Mouse (Mus musculus) heart, adult 2 months (tissue): Measurements from ENCODE around the gene Tbc1d7. TPM values are rescaled to one million over a fixed set of nuclear protein-coding genes. Genes with fewer than 3 reads are reported as not detected.
A peak's percentile ranks its signal among the peaks of the same experiment; 100 is the strongest.

Experiments
- DNase-seq, 2 experiments: peaks; one replicate each; pipeline ENCODE4 v3.0.0; 2021
- H3K27ac ChIP-seq: fragments of 200-600 bp; 2 replicates; pipeline ENCODE4 v1.8.1; 2022
- H3K27me3 ChIP-seq: fragments of 200-500 bp; 2 replicates; pipeline ENCODE4 v1.6.1; 2012; ENCODE audit warnings: mild to moderate bottlenecking, low read length, inconsistent platforms, mixed read lengths; ENCODE audit not compliant: control insufficient read depth, insufficient read depth
- H3K36me3 ChIP-seq: fragments of 200-500 bp; 2 replicates; pipeline ENCODE4 v1.6.1; 2012; ENCODE audit warnings: low read length, inconsistent platforms; ENCODE audit not compliant: control insufficient read depth, insufficient read depth
- H3K4me1 ChIP-seq: fragments of 200-500 bp; 2 replicates; pipeline ENCODE4 v1.6.1; 2011; ENCODE audit warnings: low read length; ENCODE audit not compliant: control insufficient read depth, insufficient read depth
- H3K4me3 ChIP-seq: fragments of 200-600 bp; 2 replicates; pipeline ENCODE4 v1.8.1; 2022
- H3K79me2 ChIP-seq: fragments of 200-500 bp; replicated peaks from 2 replicates; pipeline ENCODE4 v1.6.1; 2012; ENCODE audit warnings: mild to moderate bottlenecking, inconsistent platforms, low read length, moderate library complexity, mixed read lengths; ENCODE audit not compliant: control insufficient read depth, insufficient read depth
- H3K9ac ChIP-seq: fragments of 200-500 bp; 2 replicates; pipeline ENCODE4 v1.6.1; 2012; ENCODE audit warnings: low read depth, mild to moderate bottlenecking, control low read depth, inconsistent platforms, low read length, mixed read lengths
- CTCF ChIP-seq: fragments of 200-600 bp; IDR thresholded peaks from 2 replicates; pipeline ENCODE4 v1.8.1; 2022; ENCODE audit warnings: antibody characterized with exemption, mild to moderate bottlenecking, moderate library complexity
- EP300 ChIP-seq: fragments of 200-500 bp; IDR thresholded peaks from 2 replicates; pipeline ENCODE4 v1.6.1; 2011; ENCODE audit warnings: low read depth, low read length, control low read depth; ENCODE audit not compliant: insufficient read depth
- POLR2A ChIP-seq: fragments of 200-500 bp; IDR thresholded peaks from 2 replicates; pipeline ENCODE4 v1.6.1; 2011; ENCODE audit warnings: mild to moderate bottlenecking, low read depth, low read length, control low read depth; ENCODE audit not compliant: insufficient read depth
- WGBS: fragments of 180-500 bp; shearing (Covaris S2); methylation state at CpG from one replicate; pipeline ENCODE4 v1.1.7; 2018; 5-methylcytosine and 5-hydroxymethylcytosine counted together
- intact Hi-C: fragments of 180-260 bp; cut with DNase I; formaldehyde crosslinking; loops from one replicate; pipeline ENCODE4 v1.15.1; 2025
- polyA plus RNA-seq: library from polyadenylated mRNA; depleted of rRNA; stranded (reverse); fragments of >200 nt; gene quantifications from 2 replicates; pipeline ENCODE4 v1.2.3, GENCODE M21; 2012
- total RNA-seq, 2 experiments: library from RNA; stranded (reverse); gene quantifications; 2 replicates each; pipeline ENCODE4 v1.2.3; 2021

The Tbc1d7 gene
- total and polyA plus RNA-seq, 3 experiments, result 28.5 to 34.1 (median 28.8) TPM

DNA sequence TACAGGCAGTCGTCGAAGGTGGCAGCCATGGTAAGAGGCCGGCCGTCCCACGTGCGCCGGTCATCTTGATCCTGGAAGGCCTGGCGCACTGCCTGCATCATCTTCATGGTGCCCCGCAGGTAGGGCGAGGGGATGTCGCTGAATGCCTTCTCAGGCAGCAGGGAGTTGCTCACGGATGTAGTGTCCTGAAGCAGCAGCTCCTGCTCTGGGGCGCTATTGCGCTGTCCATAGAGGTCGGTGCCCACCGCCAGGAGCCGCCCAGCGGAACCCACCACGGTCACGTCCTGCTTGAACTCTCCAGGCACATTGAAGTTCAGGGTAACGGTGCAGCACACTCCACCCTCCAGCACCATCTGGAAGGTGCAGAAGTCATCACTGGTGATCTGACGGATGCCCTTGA, 29.2 kb upstream of the Tbc1d7 start:
- Histone ChIP-seq H3K4me1 (peaks cover 2% of the 10 kb centered on the region), H3K36me3 (no peaks in the 10 kb centered on the region), H3K79me2 (no peaks in the 10 kb centered on the region; the same call in 1 of the 2 replicates), H3K9ac (no peak overlapping the region), H3K27me3 (no peaks in the 10 kb centered on the region), H3K4me3 (no peak overlapping the region), H3K27ac (no peak overlapping the region)
- no peak for TF ChIP-seq EP300
- intact Hi-C loops, result loop anchor here (2.0 kb wide), 1 partner anchor 120 kb away; no protein-coding TSS in a partner anchor
- WGBS, result 93% methylated on average over 22 of the region's 22 CpGs
- no peak for DNase-seq

DNA sequence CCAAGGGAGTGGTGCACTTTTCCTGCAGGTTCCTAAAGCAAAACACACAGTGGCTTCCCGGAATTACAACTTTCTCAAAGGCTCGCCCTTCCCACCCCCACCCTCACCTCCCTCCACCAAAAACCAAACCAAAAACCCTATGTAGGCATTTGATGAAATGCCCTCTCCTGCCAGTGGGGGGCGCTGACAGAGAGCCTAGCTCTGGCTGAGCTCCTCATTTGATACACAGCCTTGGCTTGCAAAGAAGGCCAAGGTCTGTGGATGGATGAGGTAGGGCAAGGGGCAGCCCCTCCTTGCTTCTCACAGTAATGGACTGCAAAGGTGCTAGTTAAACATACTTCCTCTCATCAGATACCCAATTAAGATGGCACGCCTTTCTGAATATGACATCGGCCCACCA, 28.4 kb upstream of the Tbc1d7 start:
- WGBS, result 72% methylated on average over 5 of the region's 5 CpGs
- Histone ChIP-seq H3K27ac (no peak overlapping the region), H3K4me1 (peaks cover 2% of the 10 kb centered on the region), H3K27me3 (no peaks in the 10 kb centered on the region), H3K9ac (no peak overlapping the region), H3K36me3 (no peaks in the 10 kb centered on the region), H3K4me3 (no peak overlapping the region), H3K79me2 (no peaks in the 10 kb centered on the region; the same call in 1 of the 2 replicates)
- no peak for TF ChIP-seq POLR2A
- TF ChIP-seq EP300, result no peak
- peak; percentile 70 for TF ChIP-seq CTCF
- intact Hi-C loops, result loop anchor here (2.0 kb wide), 1 partner anchor 121 kb away; no protein-coding TSS in a partner anchor
- DNase-seq, result peak in 1 of 2 experiments; percentile 55

DNA sequence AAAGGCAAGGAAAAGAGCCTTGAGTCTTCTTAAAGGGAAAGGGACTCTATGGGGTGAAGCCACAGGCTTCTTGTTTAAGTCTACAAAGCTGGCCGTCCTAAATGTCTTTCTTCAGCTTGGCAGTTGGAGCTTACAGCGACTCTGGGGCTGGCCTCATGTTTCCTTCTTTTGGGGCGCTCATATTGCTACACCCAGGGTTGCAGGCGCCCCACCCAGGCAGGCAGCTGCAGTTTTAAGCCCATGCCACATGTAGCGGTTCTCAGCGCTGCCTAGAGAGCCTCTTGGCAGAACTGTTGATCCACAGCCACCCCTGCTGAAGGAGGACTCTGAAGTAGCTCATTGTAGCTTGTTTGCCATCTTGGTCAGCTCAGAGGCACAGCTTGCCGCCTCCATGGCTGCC, 28.0 kb upstream of the Tbc1d7 start:
- DNase-seq, result no peak
- no peak overlapping the region for H3K9ac ChIP-seq
- WGBS, result 95% methylated on average over 7 of the region's 7 CpGs
- H3K4me3 ChIP-seq, result no peak overlapping the region
- TF ChIP-seq POLR2A (no peak), CTCF (no peak), EP300 (no peak)
- no peaks in the 10 kb centered on the region for H3K27me3 ChIP-seq
- no peak overlapping the region for H3K27ac ChIP-seq
- no peaks in the 10 kb centered on the region; the same call in 1 of the 2 replicates for H3K79me2 ChIP-seq
- no peaks in the 10 kb centered on the region for H3K36me3 ChIP-seq
- H3K4me1 ChIP-seq, result peaks cover 2% of the 10 kb centered on the region
- intact Hi-C loops, result no loop called here

DNA sequence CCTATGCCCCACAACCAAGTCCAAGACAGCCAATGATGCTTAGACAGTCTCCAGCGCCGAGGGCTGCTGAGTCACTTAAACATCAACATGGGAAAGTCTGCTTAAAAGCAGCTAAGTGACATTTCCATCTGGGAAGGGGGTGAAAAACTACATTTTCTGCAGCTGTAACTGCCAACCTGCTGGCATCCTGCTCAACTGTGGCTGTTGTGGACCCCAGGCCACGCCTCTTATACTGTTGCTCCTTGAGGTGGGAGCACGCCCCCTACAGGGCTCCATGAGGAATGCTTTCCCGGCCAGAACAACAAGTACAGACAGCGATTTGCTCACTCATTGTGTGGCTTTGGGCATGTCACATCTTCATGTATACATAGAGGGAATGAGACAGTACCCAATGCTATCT, 25.9 kb upstream of the Tbc1d7 start:
- Histone ChIP-seq H3K4me3 (no peak overlapping the region), H3K27me3 (no peaks in the 10 kb centered on the region), H3K79me2 (no peaks in the 10 kb centered on the region; the same call in 1 of the 2 replicates), H3K36me3 (no peaks in the 10 kb centered on the region), H3K27ac (no peak overlapping the region), H3K9ac (no peak overlapping the region), H3K4me1 (peaks cover 3% of the 10 kb centered on the region)
- no peak for DNase-seq
- TF ChIP-seq POLR2A, result no peak
- TF ChIP-seq CTCF, result peak; percentile 51
- WGBS, result 77% methylated on average over 6 of the region's 6 CpGs
- intact Hi-C loops, result no loop called here

DNA sequence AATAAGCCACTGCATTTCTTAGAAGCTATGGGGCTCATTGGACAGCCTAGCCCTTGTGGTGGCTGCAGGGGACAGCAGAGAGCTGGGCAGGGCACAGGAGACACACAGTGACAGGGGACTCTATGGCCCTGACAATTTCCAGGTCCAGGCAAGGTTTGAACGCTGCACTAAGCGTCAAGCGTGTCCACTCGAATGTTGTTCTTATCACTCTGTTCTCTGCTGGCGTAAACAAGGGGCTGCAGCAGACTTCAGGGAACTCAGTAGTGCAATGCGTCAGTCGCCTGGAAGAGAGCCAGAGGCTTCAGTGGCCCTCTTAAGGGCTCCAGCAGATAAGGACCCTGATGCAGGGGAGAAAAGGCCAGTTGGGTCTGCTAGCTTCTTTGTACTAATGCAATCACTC, 24.7 kb upstream of the Tbc1d7 start:
- Histone ChIP-seq H3K4me3 (no peak overlapping the region), H3K79me2 (no peaks in the 10 kb centered on the region; the same call in 1 of the 2 replicates), H3K36me3 (no peaks in the 10 kb centered on the region), H3K9ac (no peak overlapping the region), H3K4me1 (peaks cover 5% of the 10 kb centered on the region), H3K27me3 (no peaks in the 10 kb centered on the region), H3K27ac (peak overlapping the region; percentile 26; the same call in 1 of the 2 replicates)
- TF ChIP-seq POLR2A (no peak), CTCF (peak; percentile 77), EP300 (peak; percentile 82)
- WGBS, result 18% methylated on average over 7 of the region's 7 CpGs
- DNase-seq, result peak; percentile 52 to 65
- intact Hi-C loops, result no loop called here

DNA sequence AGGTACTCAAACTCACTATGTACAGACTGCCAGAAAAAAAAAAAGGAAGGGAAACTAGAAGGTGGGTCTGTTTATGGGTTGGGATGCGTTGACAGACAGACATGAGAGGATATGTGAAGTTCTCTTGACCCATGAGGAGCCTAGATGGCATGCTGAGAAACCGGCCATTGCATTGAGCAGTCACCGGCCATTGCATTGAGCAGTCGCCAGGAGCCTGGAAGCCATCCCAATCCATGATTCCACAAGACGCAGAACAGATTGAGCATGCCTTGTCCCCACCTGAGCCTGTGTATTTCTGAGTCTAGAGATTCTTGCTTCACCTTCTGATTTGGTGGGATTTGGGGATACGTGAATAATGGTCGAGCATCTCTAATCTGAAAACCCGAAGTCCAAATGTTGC, 22.6 kb upstream of the Tbc1d7 start:
- DNase-seq, result no peak
- intact Hi-C loops, result no loop called here
- Histone ChIP-seq H3K36me3 (no peaks in the 10 kb centered on the region), H3K27ac (no peak overlapping the region), H3K4me1 (peaks cover 6% of the 10 kb centered on the region), H3K4me3 (no peak overlapping the region), H3K9ac (no peak overlapping the region), H3K27me3 (no peaks in the 10 kb centered on the region), H3K79me2 (no peaks in the 10 kb centered on the region)
- TF ChIP-seq POLR2A, result no peak
- no peak for TF ChIP-seq CTCF
- TF ChIP-seq EP300, result no peak
- WGBS, result 90% methylated on average over 8 of the region's 8 CpGs
